Mouse (Mus musculus) G1E (cell line): ENCODE results near the gene Endod1. TPM values are rescaled to one million over a fixed set of nuclear protein-coding genes. Genes with fewer than 3 reads are reported as not detected.

Source experiments
- ATAC-seq: 2 replicates; pipeline ENCODE4 v1.8.0; 2016; ENCODE audit warnings: mild to moderate bottlenecking; ENCODE audit not compliant: insufficient number of reproducible peaks, poor library complexity, low FRiP score, severe bottlenecking; ENCODE audit errors: extremely low read depth
- DNase-seq: peaks from one replicate; pipeline ENCODE4 v3.0.0; 2012; ENCODE audit warnings: low spot score
- H3K27me3 ChIP-seq: 2 replicates; pipeline ENCODE4 v1.6.1; 2012; ENCODE audit warnings: mild to moderate bottlenecking, low read length, inconsistent platforms; ENCODE audit not compliant: insufficient read depth
- H3K36me3 ChIP-seq: replicated peaks from 2 replicates; pipeline ENCODE3; 2012; ENCODE audit warnings: mild to moderate bottlenecking, inconsistent platforms
- H3K4me1 ChIP-seq: 2 replicates; pipeline ENCODE4 v1.6.1; 2012; ENCODE audit warnings: low read depth, low read length, inconsistent platforms, mixed read lengths; ENCODE audit not compliant: insufficient read depth
- H3K4me3 ChIP-seq: 2 replicates; pipeline ENCODE4 v1.5.1; 2012; ENCODE audit warnings: low read depth, mild to moderate bottlenecking, inconsistent platforms, low read length, moderate library complexity, mixed read lengths
- H3K9me3 ChIP-seq: replicated peaks from 2 replicates; pipeline ENCODE4 v1.6.1; 2012; ENCODE audit warnings: inconsistent platforms
- CTCF ChIP-seq: IDR thresholded peaks from 2 replicates; pipeline ENCODE4 v1.5.1; 2012; ENCODE audit warnings: low read depth, low read length, inconsistent platforms, mixed read lengths
- GATA1 ChIP-seq: IDR thresholded peaks from 2 replicates; pipeline ENCODE4 v1.6.1; 2012; ENCODE audit warnings: borderline replicate concordance, low read length, inconsistent platforms, mixed read lengths
- GATA2 ChIP-seq: IDR thresholded peaks from 2 replicates; pipeline ENCODE4 v1.6.1; 2012; ENCODE audit warnings: low read depth, low read length, inconsistent platforms, borderline replicate concordance
- POLR2AphosphoS5 ChIP-seq: IDR thresholded peaks from 2 replicates; pipeline ENCODE4 v1.6.1; 2012; ENCODE audit warnings: low read depth, low read length, inconsistent platforms; ENCODE audit not compliant: insufficient replicate concordance
- TAL1 ChIP-seq: conservative IDR thresholded peaks from 2 replicates; pipeline ENCODE4 v1.6.1; 2012; ENCODE audit warnings: low read depth, low read length, inconsistent platforms, mixed read lengths
- polyA plus RNA-seq: library from polyadenylated mRNA; stranded (reverse); fragments of >175 nt; gene quantifications from 2 replicates; pipeline ENCODE4 v1.2.3, GENCODE M21; 2012
- total RNA-seq, 2 experiments: library from RNA; stranded (forward) in 1 of 2; stranded (reverse) in 1 of 2; fragments of 200-1000 nt in 1 of 2; fragments of >200 nt in 1 of 2; fragmentation: Nextera tagmentation in 1 of 2; gene quantifications; 2 replicates each; pipeline ENCODE4 v1.2.3; 2014 to 2017

The Endod1 gene
- total and polyA plus RNA-seq, 3 experiments, result 5.1 to 26.7 (median 7.5) TPM

DNA sequence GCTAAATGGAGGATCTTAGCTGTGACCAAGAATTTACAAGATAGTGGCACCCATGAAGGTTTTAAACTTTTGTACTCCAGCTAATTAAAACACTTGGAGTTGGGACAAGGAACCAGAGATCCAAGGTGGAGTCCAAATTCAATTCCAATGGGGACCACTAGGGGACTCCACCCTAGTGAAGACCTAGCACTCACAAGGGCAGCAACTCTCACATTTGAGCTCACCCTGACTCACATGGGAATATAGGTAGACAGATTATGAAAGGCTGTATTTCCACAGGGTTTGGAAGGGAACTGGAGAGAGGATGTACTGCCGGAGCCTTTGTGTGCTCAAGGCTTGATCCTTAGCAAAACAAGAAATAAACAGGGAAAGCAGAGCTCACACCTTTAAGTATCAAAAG, 9.0 kb upstream of the Endod1 start:
- ATAC-seq (no peak), DNase-seq (no peak)
- Histone ChIP-seq H3K9me3 (no peaks in the 10 kb centered on the region), H3K27me3 (no peaks in the 10 kb centered on the region), H3K4me3 (no peak overlapping the region), H3K36me3 (peaks cover 9% of the 10 kb centered on the region), H3K4me1 (peaks cover 55% of the 10 kb centered on the region)
- TF ChIP-seq CTCF (peak; percentile 63; the same call in 1 of the 2 replicates), TAL1 (no peak), POLR2AphosphoS5 (no peak)

DNA sequence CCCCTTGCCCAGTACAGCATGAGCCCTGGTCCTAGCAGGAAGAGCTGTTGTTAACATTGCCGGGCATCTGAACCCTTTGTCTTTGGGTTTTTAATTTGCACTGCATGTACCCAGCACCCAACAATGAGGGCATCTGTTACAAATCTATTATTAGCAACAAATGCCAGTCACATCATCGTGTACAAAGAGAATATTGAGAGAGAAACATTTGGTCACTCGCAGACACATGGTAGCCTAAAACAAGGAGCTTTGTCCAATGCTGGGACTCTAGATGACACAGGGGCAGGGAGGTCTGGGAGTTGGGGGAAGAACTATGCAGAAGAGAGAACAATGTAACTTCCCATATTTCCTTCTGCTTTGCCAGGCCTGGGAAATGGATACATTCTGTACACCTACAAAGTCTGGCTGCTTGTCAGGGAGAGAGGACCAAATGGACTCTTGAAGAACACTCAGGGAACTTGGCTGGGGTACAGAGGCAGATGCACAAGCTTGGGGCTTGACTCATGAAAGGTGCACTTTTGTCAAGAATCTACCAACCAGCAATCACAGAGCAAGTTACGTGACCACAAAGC, 7.8 kb upstream of the Endod1 start:
- H3K4me1 ChIP-seq, result peaks cover 44% of the 10 kb centered on the region
- no peak for DNase-seq
- ATAC-seq, result no peak
- peaks cover 17% of the 10 kb centered on the region for H3K36me3 ChIP-seq
- H3K9me3 ChIP-seq, result no peaks in the 10 kb centered on the region
- TF ChIP-seq POLR2AphosphoS5 (no peak), GATA1 (no peak), TAL1 (no peak), GATA2 (no peak), CTCF (no peak)
- H3K27me3 ChIP-seq, result no peaks in the 10 kb centered on the region
- H3K4me3 ChIP-seq, result no peak overlapping the region

DNA sequence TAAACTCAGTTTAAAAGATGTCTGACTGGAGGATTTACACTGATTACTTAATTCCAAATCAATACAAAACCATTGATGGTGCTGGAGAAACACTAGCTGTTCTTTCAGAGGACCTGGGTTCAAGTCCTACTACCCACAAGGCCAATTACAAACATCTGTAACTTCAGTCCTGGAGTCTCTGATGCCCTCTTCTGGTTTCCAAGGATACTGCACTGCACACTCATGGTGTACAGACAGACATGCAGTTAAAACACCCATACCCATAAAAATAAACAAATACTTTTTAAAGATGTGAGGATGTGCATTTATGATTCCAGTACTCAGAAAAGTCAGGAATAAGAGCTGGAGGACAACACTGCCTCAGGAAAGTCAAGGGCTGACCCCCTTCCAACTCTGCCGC, 6.7 kb upstream of the Endod1 start:
- Histone ChIP-seq H3K4me3 (no peak overlapping the region), H3K27me3 (no peaks in the 10 kb centered on the region), H3K9me3 (no peaks in the 10 kb centered on the region), H3K36me3 (peaks cover 21% of the 10 kb centered on the region), H3K4me1 (peaks cover 48% of the 10 kb centered on the region)
- DNase-seq (no peak), ATAC-seq (no peak)
- no peak for TF ChIP-seq TAL1
- TF ChIP-seq CTCF, result peak; percentile 46

DNA sequence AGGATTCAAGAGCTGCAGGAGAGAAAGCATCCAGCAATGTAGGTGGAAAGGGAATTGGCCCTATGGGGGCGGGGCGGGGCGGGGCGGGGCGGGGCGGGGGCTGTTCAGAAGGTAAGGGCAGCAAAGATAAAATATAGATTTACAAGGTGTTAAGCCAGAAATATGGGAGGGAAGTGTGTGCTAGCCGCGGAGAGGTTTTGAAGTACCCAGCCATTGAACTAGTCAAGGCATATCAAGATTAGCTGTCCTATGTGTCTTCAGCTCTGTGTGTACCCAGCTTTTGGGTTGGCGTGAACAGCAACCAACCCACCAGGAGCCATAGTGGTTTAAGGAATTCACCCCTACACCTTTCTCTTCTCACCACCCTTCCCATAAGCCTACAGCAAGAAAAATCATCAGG, 5.5 kb upstream of the Endod1 start:
- Histone ChIP-seq H3K4me1 (peaks cover 50% of the 10 kb centered on the region), H3K36me3 (peaks cover 21% of the 10 kb centered on the region), H3K4me3 (no peak overlapping the region), H3K27me3 (no peaks in the 10 kb centered on the region), H3K9me3 (no peaks in the 10 kb centered on the region)
- ATAC-seq, result no peak
- TF ChIP-seq GATA1 (no peak), POLR2AphosphoS5 (no peak), CTCF (no peak), GATA2 (no peak), TAL1 (no peak)
- DNase-seq, result no peak

DNA sequence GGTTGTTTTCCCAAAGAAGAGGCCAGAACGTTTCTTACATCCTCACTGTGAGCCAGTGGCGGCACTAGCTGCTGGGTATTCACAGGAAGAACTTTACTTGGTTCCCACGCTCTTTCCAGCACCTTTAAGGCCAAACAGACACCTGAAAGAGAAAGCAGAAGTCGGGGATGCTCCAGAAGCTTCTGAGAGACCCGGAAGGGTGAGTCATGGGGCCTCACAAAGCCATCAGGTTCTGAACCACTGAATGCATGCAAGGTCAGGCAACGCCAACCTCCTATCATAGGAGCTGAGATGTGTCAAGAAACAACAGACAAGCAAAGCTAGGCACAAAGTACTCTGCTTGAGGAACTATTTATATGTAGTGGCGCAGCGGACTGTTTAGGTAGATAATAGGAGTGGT, 4.4 kb upstream of the Endod1 start:
- Histone ChIP-seq H3K27me3 (no peaks in the 10 kb centered on the region), H3K9me3 (no peaks in the 10 kb centered on the region), H3K4me3 (no peak overlapping the region), H3K4me1 (peaks cover 46% of the 10 kb centered on the region), H3K36me3 (peaks cover 21% of the 10 kb centered on the region)
- ATAC-seq (no peak), DNase-seq (no peak)
- TF ChIP-seq CTCF (no peak), TAL1 (no peak), GATA1 (no peak), POLR2AphosphoS5 (no peak)

DNA sequence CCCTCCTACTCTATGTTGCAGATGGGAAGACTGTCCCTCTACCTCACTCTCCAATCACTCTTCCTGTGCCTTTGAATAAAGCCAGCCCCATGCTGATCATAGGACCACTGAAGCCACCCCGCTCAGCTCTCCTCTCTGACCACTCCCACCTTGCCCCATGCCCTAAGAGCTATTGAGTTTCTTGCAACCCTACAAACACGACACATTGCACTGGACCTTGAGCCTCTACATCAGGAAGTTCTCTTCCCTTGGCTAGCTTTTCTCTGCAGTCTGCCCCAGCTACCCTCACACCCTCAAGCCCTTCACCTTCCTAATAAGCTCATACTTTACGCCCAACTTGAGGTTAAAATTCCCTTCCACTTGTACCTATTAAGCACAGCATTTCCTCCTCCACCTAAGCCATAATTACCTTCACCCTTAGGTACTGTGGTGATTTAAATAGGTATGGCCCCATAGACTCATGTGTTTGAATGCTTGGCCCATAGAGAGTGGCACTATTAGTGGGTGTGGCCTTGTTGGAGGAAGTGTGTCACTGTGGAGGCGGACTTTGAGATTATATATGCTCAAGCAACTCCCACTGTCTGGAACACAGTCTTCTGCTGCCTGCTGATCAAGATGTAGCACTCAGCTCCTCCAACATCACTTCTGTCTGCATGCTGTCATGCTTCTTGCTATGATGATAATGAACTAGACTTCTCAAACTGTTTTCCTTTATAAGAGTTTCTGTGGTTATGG, 2.0 kb upstream of the Endod1 start:
- peaks cover 64% of the 10 kb centered on the region for H3K4me1 ChIP-seq
- no peaks in the 10 kb centered on the region for H3K9me3 ChIP-seq
- H3K36me3 ChIP-seq, result peaks cover 30% of the 10 kb centered on the region
- no peaks in the 10 kb centered on the region for H3K27me3 ChIP-seq
- DNase-seq (no peak), ATAC-seq (no peak)
- no peak overlapping the region for H3K4me3 ChIP-seq
- TF ChIP-seq CTCF (no peak), TAL1 (no peak), GATA1 (no peak), POLR2AphosphoS5 (no peak), GATA2 (no peak)

DNA sequence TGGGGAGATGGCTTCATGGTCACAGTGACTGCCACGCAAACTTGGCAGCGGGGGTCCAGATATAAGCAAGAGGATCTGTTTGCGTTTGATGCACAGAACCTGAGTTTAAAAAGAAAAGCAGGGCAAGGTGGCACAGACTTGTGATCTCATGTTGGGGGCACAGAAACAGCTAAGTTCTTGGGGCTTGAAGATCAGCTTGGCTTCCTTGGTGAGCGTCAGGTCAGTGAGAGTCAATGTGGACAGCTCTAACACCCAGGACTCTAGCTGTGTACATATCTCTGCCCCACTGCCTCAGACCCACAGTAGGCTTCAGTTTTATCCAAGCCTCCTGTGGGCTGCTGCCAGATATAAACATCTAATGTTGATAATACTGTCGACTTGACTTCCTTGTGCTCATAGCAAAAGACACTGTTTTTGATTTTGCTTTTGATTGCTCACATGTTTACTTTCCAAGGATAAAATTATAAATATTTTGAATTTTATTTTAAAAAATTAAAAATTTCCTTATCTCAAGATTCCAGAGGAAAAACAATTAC, 1.0 kb upstream of the Endod1 start:
- DNase-seq (no peak), ATAC-seq (no peak)
- Histone ChIP-seq H3K4me3 (no peak overlapping the region), H3K4me1 (peaks cover 63% of the 10 kb centered on the region), H3K36me3 (peaks cover 38% of the 10 kb centered on the region), H3K9me3 (no peaks in the 10 kb centered on the region), H3K27me3 (no peaks in the 10 kb centered on the region)
- TF ChIP-seq POLR2AphosphoS5 (no peak), CTCF (no peak), TAL1 (no peak), GATA2 (no peak), GATA1 (no peak)
